Mouse (Mus musculus): Measurements from ENCODE around the gene Trmt44.

- TF ChIP-seq CTCF (IDR thresholded peaks at IDR 0.05; ENCODE audit: insufficient read depth, low read length) (no peak), POLR2A (IDR thresholded peaks at IDR 0.05; ENCODE audit: borderline replicate concordance, extremely low read depth, low read depth, low read length) (no peak)
Observed at GRCm38 (mm10) chr5:35531586-35531985, 43.3 kb downstream of the Trmt44 start.

Measured in lung, adult 2 months (tissue).